Mouse (Mus musculus) monocyte, adult 2 months (primary cell): ENCODE data around the gene Nlrc5.
"Not testable (repeated sequence)": the region's sequence is repeated elsewhere in the genome, so short reads cannot be mapped to it uniquely, and the experiment has no call there.

Experiments used
- DNase-seq, 2 experiments: peaks; one replicate each; pipeline ENCODE4 v3.0.0; 2022; ENCODE audit warnings: low spot score in 2 of 2, low read depth in 1 of 2

Gene Nlrc5

GRCm38 (mm10) chr8:94418017-94418416 is 16.1 kb upstream of the Nlrc5 start:
- peak in 1 of 2 experiments; percentile 34 for DNase-seq

GRCm38 (mm10) chr8:94422270-94422669 is 11.9 kb upstream of the Nlrc5 start:
- no peak for DNase-seq

- peak; percentile 35 to 46 for DNase-seq
Observed at GRCm38 (mm10) chr8:94427953-94428352, 6.2 kb upstream of the Nlrc5 start.

GRCm38 (mm10) chr8:94428420-94428819 is 5.7 kb upstream of the Nlrc5 start:
- no peak for DNase-seq

- DNase-seq, result no peak
Observed at GRCm38 (mm10) chr8:94429376-94429775, 4.8 kb upstream of the Nlrc5 start.

- no peak for DNase-seq
Observed at GRCm38 (mm10) chr8:94432212-94432611, 1.9 kb upstream of the Nlrc5 start.

- DNase-seq, result no peak
Observed at GRCm38 (mm10) chr8:94434958-94435357, 802 bp downstream of the Nlrc5 start.

- no peak for DNase-seq
Observed at GRCm38 (mm10) chr8:94435397-94436111, 1.4 kb downstream of the Nlrc5 start.

GRCm38 (mm10) chr8:94436112-94436572 is 2.0 kb downstream of the Nlrc5 start:
- no peak for DNase-seq

GRCm38 (mm10) chr8:94436900-94437299 is 2.7 kb downstream of the Nlrc5 start:
- DNase-seq, result no peak

GRCm38 (mm10) chr8:94438659-94439058 is 4.5 kb downstream of the Nlrc5 start:
- DNase-seq, result no peak

- DNase-seq, result no peak
Observed at GRCm38 (mm10) chr8:94439691-94440090, 5.5 kb downstream of the Nlrc5 start.

- no peak for DNase-seq
Observed at GRCm38 (mm10) chr8:94440389-94440788, 6.2 kb downstream of the Nlrc5 start.

- DNase-seq, result no peak
Observed at GRCm38 (mm10) chr8:94441686-94442085, 7.5 kb downstream of the Nlrc5 start.

- no peak for DNase-seq
Observed at GRCm38 (mm10) chr8:94443153-94443552, 9.0 kb downstream of the Nlrc5 start.

- DNase-seq, result no peak
Observed at GRCm38 (mm10) chr8:94444480-94444879, 10.3 kb downstream of the Nlrc5 start.

GRCm38 (mm10) chr8:94447142-94447541 is 13.0 kb downstream of the Nlrc5 start:
- no peak for DNase-seq

- no peak for DNase-seq
Observed at GRCm38 (mm10) chr8:94447583-94448324, 13.6 kb downstream of the Nlrc5 start.

- DNase-seq, result not testable (repeated sequence)
Observed at GRCm38 (mm10) chr8:94452991-94453390, 18.8 kb downstream of the Nlrc5 start.

- DNase-seq, result no peak
Observed at GRCm38 (mm10) chr8:94453868-94454488, 19.8 kb downstream of the Nlrc5 start.

GRCm38 (mm10) chr8:94454905-94455304 is 20.7 kb downstream of the Nlrc5 start:
- DNase-seq, result no peak

- DNase-seq, result no peak
Observed at GRCm38 (mm10) chr8:94456071-94456470, 21.9 kb downstream of the Nlrc5 start.
